Mouse (Mus musculus) ES-Bruce4 (cell line): Measurements from ENCODE around the gene Actc1.

ENCODE experiments used
- CTCF ChIP-seq: IDR thresholded peaks from one replicate; pipeline ENCODE4 v1.8.1; 2011; ENCODE audit warnings: low read depth, low read length
- POLR2A ChIP-seq: IDR thresholded peaks from one replicate; pipeline ENCODE4 v1.8.1; 2011; ENCODE audit warnings: low read length; ENCODE audit not compliant: insufficient read depth

DNA sequence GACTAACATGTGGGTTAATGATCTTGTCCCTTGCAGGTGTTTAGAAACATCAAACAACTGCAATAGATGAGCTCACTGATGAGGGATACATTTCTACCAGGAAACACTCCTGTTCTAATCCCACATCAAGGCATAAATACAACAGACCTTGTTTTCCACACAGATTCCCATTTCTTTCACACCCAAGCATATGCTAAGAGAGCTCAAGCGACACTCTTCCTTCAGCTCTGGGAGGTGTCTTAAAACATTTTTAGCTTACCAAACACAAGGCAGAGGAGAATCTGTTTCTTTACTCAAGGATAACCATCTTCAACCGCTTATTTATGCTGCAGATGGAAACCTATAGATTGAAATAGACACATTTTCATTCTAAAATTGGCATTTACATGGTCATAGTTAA lies 45.0 kb downstream of the Actc1 start:
- TF ChIP-seq POLR2A (no peak), CTCF (no peak)
